Mouse (Mus musculus): ENCODE measurements around the gene Chd5. TPM values are rescaled to one million over a fixed set of nuclear protein-coding genes. Genes with fewer than 3 reads are reported as not detected.
A peak's percentile ranks its signal among the peaks of the same experiment; 100 is the strongest.

Chd5 gene
- polyA plus RNA-seq, 1 experiment, result 1.0 TPM

DNA sequence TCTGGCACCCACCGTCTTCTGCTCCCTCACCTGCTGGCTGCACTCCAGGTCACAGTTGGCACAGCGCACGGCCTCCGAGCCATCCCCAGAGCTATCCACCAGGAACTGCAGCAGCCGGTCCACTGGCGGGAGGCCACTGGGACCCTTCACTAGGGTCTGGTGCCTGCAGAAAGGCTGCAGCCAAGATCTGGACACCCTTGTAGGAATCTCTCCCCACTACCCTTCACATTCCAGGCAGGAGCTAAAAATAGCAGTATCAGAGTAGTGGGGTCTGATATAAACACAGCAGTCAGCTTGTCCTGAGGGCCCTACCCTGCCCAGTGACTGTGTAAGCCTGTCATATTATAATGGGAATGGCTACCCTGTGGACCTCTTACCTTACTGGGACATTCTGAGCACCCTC lies 20.8 kb upstream of the Chd5 start:
- no peak for TF ChIP-seq E2F4 (IDR thresholded peaks at IDR 0.05; ENCODE audit: insufficient read depth)
- no peak for TF ChIP-seq CEBPB (IDR thresholded peaks at IDR 0.05; ENCODE audit: insufficient read depth, poor library complexity, severe bottlenecking)
- TF ChIP-seq MAX (IDR thresholded peaks at IDR 0.05; ENCODE audit: low read depth), result no peak
- TF ChIP-seq TCF12 (IDR thresholded peaks at IDR 0.05; ENCODE audit: insufficient read depth, poor library complexity, severe bottlenecking), result no peak
- no peak for TF ChIP-seq MYOD1 (IDR thresholded peaks at IDR 0.05; ENCODE audit: control insufficient read depth in 1 of 3, insufficient read length in 2 of 3, low read depth in 2 of 3)
- TF ChIP-seq USF1 (IDR thresholded peaks at IDR 0.05; ENCODE audit: low read depth), result no peak
- TF ChIP-seq POLR2AphosphoS2 (IDR thresholded peaks at IDR 0.05; ENCODE audit: insufficient read length, low read depth), result no peak
- no peak for TF ChIP-seq REST (IDR thresholded peaks at IDR 0.05; ENCODE audit: insufficient read depth, insufficient read length)
- no peak for TF ChIP-seq TCF3 (IDR thresholded peaks at IDR 0.05; ENCODE audit: insufficient read length, low read depth)
- no peak for TF ChIP-seq SRF (IDR thresholded peaks at IDR 0.05; ENCODE audit: control insufficient read depth, insufficient read length, low read depth)
- Histone ChIP-seq H3K4me3 (no peak overlapping the region), H3K79me2 (ENCODE audit: control insufficient read depth, insufficient read depth) (no peaks in the 10 kb centered on the region), H3K4me2 (ENCODE audit: low read depth) (no peak overlapping the region), H3K36me3 (ENCODE audit: control insufficient read depth, insufficient read depth) (no peaks in the 10 kb centered on the region), H3K27me3 (ENCODE audit: control insufficient read depth, insufficient read depth, insufficient read length) (peaks cover 22% of the 10 kb centered on the region), H3ac (ENCODE audit: control insufficient read depth, insufficient read length) (no peak overlapping the region)

DNA sequence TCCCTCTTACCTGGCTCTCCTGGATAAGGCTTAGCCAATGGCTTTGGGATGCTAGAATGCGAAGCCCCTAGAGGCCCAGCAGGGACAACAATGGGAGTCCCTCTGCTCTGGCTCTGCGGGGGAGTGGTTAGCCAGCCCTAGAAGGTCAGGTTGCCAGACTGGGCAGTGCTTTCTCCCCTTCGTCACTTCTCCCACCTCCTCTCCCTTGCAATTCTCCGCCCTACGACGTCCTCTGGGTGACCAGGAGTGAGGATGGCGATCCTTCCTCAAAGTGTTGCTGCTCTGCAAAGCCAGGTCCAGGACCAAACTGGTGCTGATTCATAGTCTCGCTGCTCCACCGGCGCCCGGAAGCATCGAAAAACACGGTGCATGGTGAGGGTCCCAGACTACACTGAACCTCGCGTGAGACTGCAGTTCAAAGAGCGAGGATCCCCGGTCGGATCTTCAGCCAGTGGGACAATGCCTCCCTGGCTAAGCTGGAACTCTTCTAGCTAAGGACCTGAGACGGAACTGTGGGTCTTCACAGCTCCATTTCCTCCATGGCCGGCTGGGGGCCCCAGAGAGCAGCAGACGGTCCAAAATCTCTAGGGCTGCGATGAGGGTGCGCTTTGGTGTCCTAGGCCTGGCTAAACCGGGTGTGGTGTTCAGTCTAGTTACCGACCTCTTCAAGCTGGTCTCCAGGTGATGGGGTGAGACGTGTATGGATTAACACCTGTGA lies 19.8 kb upstream of the Chd5 start, which contains the start of gene Rnf207:
Gene Rnf207, minus strand, starts transcription at position 477 of the 718 bp plus-strand sequence.
- Histone ChIP-seq H3K27me3 (ENCODE audit: control insufficient read depth, insufficient read depth, insufficient read length) (peaks cover 16% of the 10 kb centered on the region), H3K79me2 (ENCODE audit: control insufficient read depth, insufficient read depth) (no peaks in the 10 kb centered on the region), H3K4me3 (peak within 1 kb of the TSS; percentile 12), H3ac (ENCODE audit: control insufficient read depth, insufficient read length) (no peak within 1 kb of the TSS), H3K4me2 (ENCODE audit: low read depth) (peak within 1 kb of the TSS; percentile 75), H3K36me3 (ENCODE audit: control insufficient read depth, insufficient read depth) (no peaks in the 10 kb centered on the region)
- TF ChIP-seq POLR2A (IDR thresholded peaks at IDR 0.05; ENCODE audit: insufficient read length, low read depth) (no peak), POLR2AphosphoS2 (IDR thresholded peaks at IDR 0.05; ENCODE audit: insufficient read length, low read depth) (no peak), MAX (IDR thresholded peaks at IDR 0.05; ENCODE audit: low read depth) (no peak), USF1 (IDR thresholded peaks at IDR 0.05; ENCODE audit: low read depth) (no peak), REST (IDR thresholded peaks at IDR 0.05; ENCODE audit: insufficient read depth, insufficient read length) (no peak), TCF3 (IDR thresholded peaks at IDR 0.05; ENCODE audit: insufficient read length, low read depth) (no peak), TCF12 (IDR thresholded peaks at IDR 0.05; ENCODE audit: insufficient read depth, poor library complexity, severe bottlenecking) (no peak), CEBPB (IDR thresholded peaks at IDR 0.05; ENCODE audit: insufficient read depth, poor library complexity, severe bottlenecking) (no peak), MYOG (IDR thresholded peaks at IDR 0.05; ENCODE audit: control insufficient read depth in 1 of 3, insufficient read depth in 1 of 3, insufficient read length in 2 of 3, low read depth in 2 of 3) (no peak), MYOD1 (IDR thresholded peaks at IDR 0.05; ENCODE audit: control insufficient read depth in 1 of 3, insufficient read length in 2 of 3, low read depth in 2 of 3) (no peak)

DNA sequence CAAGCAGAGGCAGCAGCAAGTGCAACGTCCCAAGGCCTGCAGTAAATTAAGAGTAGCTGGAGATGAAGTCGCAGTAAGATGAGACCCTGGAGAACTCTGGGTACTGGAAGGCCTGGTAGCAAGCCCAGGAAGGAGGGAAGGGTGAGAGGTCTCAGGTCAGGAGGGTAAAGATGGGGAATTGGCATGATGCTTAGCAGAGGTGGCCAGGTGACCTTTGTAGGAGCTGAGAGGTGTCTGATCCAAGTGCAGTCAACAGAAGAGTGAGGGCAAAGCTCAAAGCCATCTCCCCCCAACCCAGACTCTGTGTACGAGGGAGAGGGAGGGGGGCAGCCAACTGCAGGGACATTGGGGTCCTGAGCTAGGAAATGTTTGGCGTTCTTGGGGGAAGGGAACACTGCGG lies 17.0 kb upstream of the Chd5 start:
- Histone ChIP-seq H3K27me3 (ENCODE audit: control insufficient read depth, insufficient read depth, insufficient read length) (no peaks in the 10 kb centered on the region), H3ac (ENCODE audit: control insufficient read depth, insufficient read length) (no peak overlapping the region), H3K4me3 (no peak overlapping the region), H3K36me3 (ENCODE audit: control insufficient read depth, insufficient read depth) (no peaks in the 10 kb centered on the region), H3K4me2 (ENCODE audit: low read depth) (no peak overlapping the region), H3K79me2 (ENCODE audit: control insufficient read depth, insufficient read depth) (peaks cover 8% of the 10 kb centered on the region)
- TF ChIP-seq POLR2AphosphoS2 (IDR thresholded peaks at IDR 0.05; ENCODE audit: insufficient read length, low read depth) (no peak), E2F4 (IDR thresholded peaks at IDR 0.05; ENCODE audit: insufficient read depth) (no peak), USF1 (IDR thresholded peaks at IDR 0.05; ENCODE audit: low read depth) (no peak), MYOG (IDR thresholded peaks at IDR 0.05; ENCODE audit: control insufficient read depth in 1 of 3, insufficient read depth in 1 of 3, insufficient read length in 2 of 3, low read depth in 2 of 3) (no peak), TCF12 (IDR thresholded peaks at IDR 0.05; ENCODE audit: insufficient read depth, poor library complexity, severe bottlenecking) (no peak), SRF (IDR thresholded peaks at IDR 0.05; ENCODE audit: control insufficient read depth, insufficient read length, low read depth) (no peak), TCF3 (IDR thresholded peaks at IDR 0.05; ENCODE audit: insufficient read length, low read depth) (no peak), CEBPB (IDR thresholded peaks at IDR 0.05; ENCODE audit: insufficient read depth, poor library complexity, severe bottlenecking) (no peak), REST (IDR thresholded peaks at IDR 0.05; ENCODE audit: insufficient read depth, insufficient read length) (no peak), MYOD1 (IDR thresholded peaks at IDR 0.05; ENCODE audit: control insufficient read depth in 1 of 3, insufficient read length in 2 of 3, low read depth in 2 of 3) (no peak), MAX (IDR thresholded peaks at IDR 0.05; ENCODE audit: low read depth) (no peak), POLR2A (IDR thresholded peaks at IDR 0.05; ENCODE audit: insufficient read length, low read depth) (no peak)

DNA sequence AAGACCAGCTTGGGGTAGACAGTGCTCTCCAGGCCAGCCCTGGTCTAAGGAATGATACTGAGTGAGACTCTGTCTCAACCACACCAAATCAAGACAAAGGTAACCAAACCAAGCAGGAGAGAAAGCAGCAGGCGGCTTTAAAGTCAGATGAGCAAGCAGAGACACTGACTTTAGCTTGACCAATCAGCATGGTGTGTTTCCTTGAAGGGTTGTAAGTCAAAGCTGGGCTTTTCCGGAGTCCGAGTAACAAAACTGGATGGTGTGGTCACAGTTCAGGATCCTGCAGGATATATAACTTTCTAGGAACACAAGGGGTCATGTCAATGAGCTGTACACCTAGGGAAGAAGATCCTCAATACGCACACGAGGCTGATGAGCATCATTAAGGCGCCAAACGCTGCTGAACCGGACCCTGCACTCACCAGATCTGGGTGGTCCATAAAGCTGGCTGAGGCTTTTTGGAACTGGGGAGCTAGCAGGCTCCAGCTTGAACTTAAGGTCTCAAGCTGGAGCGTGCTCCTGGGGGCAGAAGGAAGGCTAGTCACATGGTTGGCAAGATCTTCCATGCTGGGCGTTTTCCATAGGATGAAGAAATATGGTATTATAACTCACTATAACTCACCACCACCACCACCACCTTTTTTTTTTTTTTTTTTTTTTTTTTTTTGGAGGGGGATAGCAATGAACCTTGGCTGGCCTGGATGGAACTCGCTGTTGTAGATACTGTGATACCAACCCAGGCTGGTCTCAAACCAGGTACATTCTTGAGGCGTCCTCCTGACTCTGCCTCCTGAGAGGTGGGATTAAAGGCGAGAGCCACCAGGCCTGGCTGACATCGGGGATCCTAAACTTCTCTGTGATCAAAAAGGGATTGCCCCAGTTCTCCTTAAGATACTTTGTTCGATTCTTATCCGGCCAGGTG lies 13.5 kb upstream of the Chd5 start:
- Histone ChIP-seq H3ac (ENCODE audit: control insufficient read depth, insufficient read length) (peak overlapping the region; percentile 58), H3K36me3 (ENCODE audit: control insufficient read depth, insufficient read depth) (peaks cover 12% of the 10 kb centered on the region), H3K4me2 (ENCODE audit: low read depth) (peak overlapping the region; percentile 75), H3K27me3 (ENCODE audit: control insufficient read depth, insufficient read depth, insufficient read length) (no peaks in the 10 kb centered on the region), H3K79me2 (ENCODE audit: control insufficient read depth, insufficient read depth) (peaks cover 42% of the 10 kb centered on the region), H3K4me3 (peak overlapping the region; percentile 82)
- no peak for TF ChIP-seq POLR2AphosphoS2 (IDR thresholded peaks at IDR 0.05; ENCODE audit: insufficient read length, low read depth)
- TF ChIP-seq MAX (IDR thresholded peaks at IDR 0.05; ENCODE audit: low read depth), result no peak
- no peak for TF ChIP-seq E2F4 (IDR thresholded peaks at IDR 0.05; ENCODE audit: insufficient read depth)
- TF ChIP-seq TCF12 (IDR thresholded peaks at IDR 0.05; ENCODE audit: insufficient read depth, poor library complexity, severe bottlenecking), result no peak
- no peak for TF ChIP-seq TCF3 (IDR thresholded peaks at IDR 0.05; ENCODE audit: insufficient read length, low read depth)
- TF ChIP-seq POLR2A (IDR thresholded peaks at IDR 0.05; ENCODE audit: insufficient read length, low read depth), result no peak
- TF ChIP-seq REST (IDR thresholded peaks at IDR 0.05; ENCODE audit: insufficient read depth, insufficient read length), result no peak
- TF ChIP-seq MYOD1 (IDR thresholded peaks at IDR 0.05; ENCODE audit: control insufficient read depth in 1 of 3, insufficient read length in 2 of 3, low read depth in 2 of 3), result no peak
- TF ChIP-seq MYOG (IDR thresholded peaks at IDR 0.05; ENCODE audit: control insufficient read depth in 1 of 3, insufficient read depth in 1 of 3, insufficient read length in 2 of 3, low read depth in 2 of 3), result no peak
- TF ChIP-seq CEBPB (IDR thresholded peaks at IDR 0.05; ENCODE audit: insufficient read depth, poor library complexity, severe bottlenecking), result no peak
- TF ChIP-seq USF1 (IDR thresholded peaks at IDR 0.05; ENCODE audit: low read depth), result no peak
- no peak for TF ChIP-seq SRF (IDR thresholded peaks at IDR 0.05; ENCODE audit: control insufficient read depth, insufficient read length, low read depth)

Data from myocyte (in vitro differentiated cells).